In genomic region chr5:28419640-28420265, GRCm38 (mm10) we compare ENCODE assay signal across 17 mouse cellular contexts. TPM values are rescaled to one million over a fixed set of nuclear protein-coding genes. Genes with fewer than 3 reads are reported as not detected.
DNase-seq lines count a peak whose midpoint lies in the region; ATAC-seq and TF ChIP-seq lines count a peak whose summit lies in the region.
"Had no signal": no experiment of that assay in that cellular context is flagged by ENCODE, and none has a peak within 500 bp of the region (broad histone marks: within the 10 kb centered on the region; RNA-seq: fewer than 3 reads in every experiment).

No protein-coding gene starts in this region.

- H3K4me2 ChIP-seq in heart, embryonic 16.5 days (ENCODE audit: low read depth, low read length) = no peak overlapping the region
- H3K4me2 ChIP-seq in intestine, embryonic 15.5 days (replicated peaks) = no peak overlapping the region
- H3K4me2 ChIP-seq: forebrain, embryonic 13.5 days; liver, embryonic 15.5 days had no signal

- no peaks in the 10 kb centered on the region for H3K79me2 ChIP-seq in heart, adult 2 months (replicated peaks; ENCODE audit: control insufficient read depth, insufficient read depth, low read length)

- H3K9me3 ChIP-seq in heart, embryonic 16.5 days (replicated peaks; ENCODE audit: control insufficient read depth, low read length) = no peaks in the 10 kb centered on the region
- no peaks in the 10 kb centered on the region for H3K9me3 ChIP-seq in intestine, embryonic 15.5 days
- H3K9me3 ChIP-seq: forebrain, embryonic 13.5 days; liver, embryonic 15.5 days had no signal

- H3K36me3 ChIP-seq in heart, embryonic 16.5 days (ENCODE audit: control insufficient read depth, insufficient read depth) = peaks cover 27% of the 10 kb centered on the region
- H3K36me3 ChIP-seq in heart, adult 2 months (ENCODE audit: control insufficient read depth, insufficient read depth, low read length) = no peaks in the 10 kb centered on the region
- peaks cover 19% of the 10 kb centered on the region; the same call in 1 of the 2 replicates for H3K36me3 ChIP-seq in intestine, embryonic 15.5 days

- TF ChIP-seq POLR2A in heart, adult 2 months (IDR thresholded peaks at IDR 0.05; ENCODE audit: insufficient read depth, low read depth, low read length) = no peak

- H3K4me1 ChIP-seq in heart, embryonic 16.5 days (ENCODE audit: control insufficient read depth, insufficient read depth, low read length) = no peaks in the 10 kb centered on the region
- no peaks in the 10 kb centered on the region for H3K4me1 ChIP-seq in heart, adult 2 months (ENCODE audit: control insufficient read depth, insufficient read depth, low read length)
- no peaks in the 10 kb centered on the region for H3K4me1 ChIP-seq in intestine, embryonic 15.5 days (replicated peaks)
- H3K4me1 ChIP-seq: forebrain, embryonic 13.5 days; liver, embryonic 15.5 days had no signal

- ATAC-seq in heart, embryonic 16.5 days (replicated peaks; ENCODE audit: extremely low read depth, insufficient read depth, low FRiP score) = peak; percentile 70; the same call in 1 of the 2 replicates
- ATAC-seq in intestine, embryonic 15.5 days = peak; percentile 58
- ATAC-seq: CD4-positive, CD25-positive, alpha-beta regulatory T cell, adult 4 months; forebrain, embryonic 13.5 days had no signal

- DNase-seq in heart, adult 2 months = no peak
- peak; percentile 2 for DNase-seq in urinary bladder, postnatal 25 days (ENCODE audit: low spot score)
- DNase-seq in urinary bladder, postnatal 10 days (ENCODE audit: low spot score) = no peak
- DNase-seq in layer of hippocampus, adult 9-10 months (ENCODE audit: low spot score) = no peak
- DNase-seq in cerebellum, adult 9-10 months = no peak
- DNase-seq: gastrocnemius, adult 2 months; layer of hippocampus, postnatal 36 days; left cerebral cortex, postnatal 4 days; thymus, adult 18-20 months had no signal

- no peak for TF ChIP-seq EP300 in heart, adult 2 months (IDR thresholded peaks at IDR 0.05; ENCODE audit: insufficient read depth, low read depth, low read length)

- TF ChIP-seq CTCF in heart, adult 2 months (IDR thresholded peaks at IDR 0.05) = no peak

- no peaks in the 10 kb centered on the region for H3K27me3 ChIP-seq in heart, embryonic 16.5 days (ENCODE audit: control insufficient read depth, insufficient read depth, low read length)
- no peaks in the 10 kb centered on the region for H3K27me3 ChIP-seq in heart, adult 2 months (ENCODE audit: control insufficient read depth, insufficient read depth, low read length)
- H3K27me3 ChIP-seq in intestine, embryonic 15.5 days (replicated peaks) = no peaks in the 10 kb centered on the region
- H3K27me3 ChIP-seq: forebrain, embryonic 13.5 days; liver, embryonic 15.5 days had no signal

- no peak overlapping the region for H3K9ac ChIP-seq in heart, embryonic 16.5 days (ENCODE audit: low read length)
- H3K9ac ChIP-seq in heart, adult 2 months (ENCODE audit: low read depth, low read length) = no peak overlapping the region
- no peak overlapping the region for H3K9ac ChIP-seq in intestine, embryonic 15.5 days
- H3K9ac ChIP-seq: forebrain, embryonic 13.5 days; liver, embryonic 15.5 days had no signal

- 68% methylated on average over 12 of the region's 12 CpGs for WGBS in heart, embryonic 16.5 days
- 61% methylated on average over 12 of the region's 12 CpGs for WGBS in heart, adult 2 months
- 78% methylated on average over 12 of the region's 12 CpGs for WGBS in intestine, embryonic 15.5 days

- no peak overlapping the region for H3K4me3 ChIP-seq in heart, embryonic 16.5 days (ENCODE audit: low read length)
- no peak overlapping the region for H3K4me3 ChIP-seq in heart, adult 2 months
- no peak overlapping the region for H3K4me3 ChIP-seq in intestine, embryonic 15.5 days (replicated peaks)
- H3K4me3 ChIP-seq: forebrain, embryonic 13.5 days; gastrocnemius, adult 2 months; liver, embryonic 15.5 days had no signal

- intact Hi-C loops in heart, adult 2 months (cut with DNase I) = no loop called here

- H3K27ac ChIP-seq in heart, embryonic 16.5 days (ENCODE audit: low read length) = no peak overlapping the region
- H3K27ac ChIP-seq in heart, adult 2 months = no peak overlapping the region
- no peak overlapping the region for H3K27ac ChIP-seq in intestine, embryonic 15.5 days
- H3K27ac ChIP-seq: forebrain, embryonic 13.5 days; gastrocnemius, adult 2 months; liver, embryonic 15.5 days had no signal

RNA-seq across cellular contexts. Expression of gene Shh, which starts 47.3 kb away (rescaled TPM):
- polyA plus RNA-seq in heart, embryonic 16.5 days (2015; fragmentation: Nextera tagmentation; extraction: Ambion mirVana) = 0.14 and 0.82 TPM in 2 replicates
- total RNA-seq in heart, adult 2 months (2021) = not detected
- polyA plus RNA-seq in heart, adult 2 months (2012; rRNA removed) = not detected in 2 replicates
- 6.3 and 8.6 TPM in 2 replicates for polyA plus RNA-seq in intestine, embryonic 15.5 days (2015; fragmentation: Nextera tagmentation; extraction: Ambion mirVana)
- total RNA-seq: gastrocnemius, adult 2 months; hematopoietic stem cell, adult 5-6 weeks; megakaryocyte progenitor cell, adult 5-6 weeks had no signal
- polyA plus RNA-seq: CD4-positive, CD25-positive, alpha-beta regulatory T cell, adult 4 months; liver, embryonic 15.5 days; spleen, adult 2 months had no signal
